ENCODE assay signal across 18 mouse cellular contexts in the genomic region with DNA sequence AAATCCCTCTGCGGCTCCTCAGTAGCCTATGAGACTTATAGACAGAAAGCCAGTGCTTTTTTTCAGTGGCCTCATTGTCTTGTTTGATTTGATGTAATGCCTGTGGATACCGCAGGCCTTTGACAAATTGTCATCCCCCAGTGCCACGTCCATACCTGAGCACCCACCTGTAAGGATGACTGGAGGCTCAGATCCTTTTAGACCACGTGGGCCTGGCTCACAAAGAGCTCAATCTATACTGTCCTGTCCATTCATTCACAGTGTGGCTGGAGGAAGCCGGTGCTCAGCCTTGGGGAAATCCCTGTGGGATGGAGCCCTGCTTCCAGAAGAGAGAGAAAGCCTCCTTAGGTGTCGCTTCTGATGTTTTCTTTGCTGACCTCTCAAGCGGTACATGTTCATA.
"Had no signal": no experiment of that assay in that cellular context is flagged by ENCODE, and none has a peak within 500 bp of the region (broad histone marks: within the 10 kb centered on the region; RNA-seq: fewer than 3 reads in every experiment).

No protein-coding gene starts in this region.

- H3K4me1 ChIP-seq: lung, embryonic 15.5 days; neural tube, embryonic 12.5 days had no signal

- H3K4me2 ChIP-seq: liver, embryonic 15.5 days; lung, embryonic 15.5 days; midbrain, embryonic 11.5 days; neural tube, embryonic 12.5 days; stomach, embryonic 15.5 days had no signal

- H3K4me3 ChIP-seq: liver, embryonic 15.5 days; lung, embryonic 15.5 days; megakaryocyte, embryonic 14.5 days; neural tube, embryonic 12.5 days; stomach, embryonic 15.5 days had no signal

- H3K9ac ChIP-seq: liver, embryonic 15.5 days; liver, postnatal 0 days; lung, embryonic 15.5 days; neural tube, embryonic 12.5 days; stomach, embryonic 15.5 days had no signal

- H3K9me3 ChIP-seq: liver, embryonic 15.5 days; lung, embryonic 15.5 days; stomach, embryonic 15.5 days had no signal

- ATAC-seq: liver, postnatal 0 days; lung, postnatal 0 days had no signal

- H3K27ac ChIP-seq: liver, embryonic 15.5 days; lung, embryonic 15.5 days; macrophage; neural tube, embryonic 12.5 days; stomach, embryonic 15.5 days; stomach, postnatal 0 days had no signal

- H3K36me3 ChIP-seq: liver, embryonic 15.5 days; lung, embryonic 15.5 days; neural tube, embryonic 12.5 days; stomach, embryonic 15.5 days had no signal

- DNase-seq: liver, postnatal 0 days; lung, adult 2 months; lung, postnatal 14 days; lung, postnatal 36 days; midbrain, embryonic 14.5 days; right cerebral cortex, postnatal 14 days; thymus, adult 2 months; thymus, postnatal 25 days; thymus, postnatal 4 days had no signal

- H3K27me3 ChIP-seq: lung, embryonic 15.5 days; neural tube, embryonic 12.5 days; stomach, embryonic 15.5 days had no signal
